Mouse (Mus musculus) limb, embryonic 12.5 days (tissue): ENCODE measurements around the gene Plod1. TPM values are rescaled to one million over a fixed set of nuclear protein-coding genes. Genes with fewer than 3 reads are reported as not detected.

Experiments used
- ATAC-seq: fragments of 200-750 bp; cut with Nextera tagmentation; 2 replicates; pipeline ENCODE4 v1.8.0; 2017; ENCODE audit warnings: low read depth, moderate TSS enrichment; ENCODE audit not compliant: insufficient number of reproducible peaks, insufficient read depth, low FRiP score, low TSS enrichment
- H3K27ac ChIP-seq: fragments of 300-500 bp; sonication (generic); 2 replicates; pipeline ENCODE4 v1.5.1; 2016; ENCODE audit warnings: mild to moderate bottlenecking, moderate library complexity
- H3K27me3 ChIP-seq: fragments of 300-500 bp; sonication (generic); 2 replicates; pipeline ENCODE4 v1.6.1; 2016; ENCODE audit warnings: mild to moderate bottlenecking, moderate library complexity
- H3K36me3 ChIP-seq: fragments of 300-500 bp; sonication (generic); 2 replicates; pipeline ENCODE4 v1.6.1; 2016; ENCODE audit warnings: mild to moderate bottlenecking, moderate library complexity
- H3K4me1 ChIP-seq: fragments of 300-500 bp; sonication (generic); replicated peaks from 2 replicates; pipeline ENCODE4 v1.6.1; 2016
- H3K4me2 ChIP-seq: fragments of 300-500 bp; sonication (generic); 2 replicates; pipeline ENCODE4 v1.6.1; 2016; ENCODE audit warnings: mild to moderate bottlenecking, moderate library complexity
- H3K4me3 ChIP-seq: fragments of 300-500 bp; sonication (generic); replicated peaks from 2 replicates; pipeline ENCODE4 v1.5.1; 2016; ENCODE audit warnings: mild to moderate bottlenecking
- H3K9ac ChIP-seq: fragments of 300-500 bp; sonication (generic); replicated peaks from 2 replicates; pipeline ENCODE4 v1.6.1; 2016; ENCODE audit warnings: mild to moderate bottlenecking, moderate library complexity
- H3K9me3 ChIP-seq: fragments of 300-500 bp; sonication (generic); 2 replicates; pipeline ENCODE4 v1.6.1; 2016; ENCODE audit warnings: mild to moderate bottlenecking, moderate library complexity
- WGBS: fragments of 180-500 bp; shearing (Covaris S2); methylation state at CpG from one replicate; pipeline ENCODE4 v1.1.7; 2016; 5-methylcytosine and 5-hydroxymethylcytosine counted together
- polyA plus RNA-seq: library from polyadenylated mRNA; unstranded; fragments of >200 nt; fragmentation: Nextera tagmentation; extraction: Ambion mirVana; gene quantifications from 2 replicates; pipeline ENCODE4 v1.2.1, GENCODE M21; 2016

Gene Plod1
- polyA plus RNA-seq, 1 experiment from 2014 or later, result 51.2 TPM

DNA sequence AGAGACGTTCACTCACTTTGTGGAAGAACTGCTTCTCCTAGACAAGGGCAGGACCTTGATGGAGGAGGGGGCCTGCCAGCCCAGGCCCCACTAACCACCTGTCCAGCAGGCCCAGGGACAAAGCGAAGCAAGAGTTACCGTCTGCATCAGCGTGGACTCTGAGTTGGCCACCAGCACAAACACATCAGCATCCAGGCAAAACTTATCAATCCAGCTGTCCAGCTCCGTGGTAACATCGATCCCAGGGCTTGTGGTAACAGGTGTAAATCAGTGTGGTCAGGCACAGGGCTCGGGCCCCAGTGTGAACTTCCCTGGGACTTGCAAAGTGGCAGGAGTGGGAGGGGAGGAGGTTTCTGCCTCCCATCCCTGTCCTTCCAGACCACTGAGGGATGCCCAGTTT is 49.3 kb downstream of the Plod1 start:
- no peaks in the 10 kb centered on the region for H3K4me1 ChIP-seq
- no peak overlapping the region for H3K4me3 ChIP-seq
- no peaks in the 10 kb centered on the region for H3K9me3 ChIP-seq
- WGBS, result 89% methylated on average over 7 of the region's 7 CpGs
- H3K27me3 ChIP-seq, result no peaks in the 10 kb centered on the region
- H3K9ac ChIP-seq, result no peak overlapping the region
- no peak overlapping the region for H3K4me2 ChIP-seq
- H3K36me3 ChIP-seq, result peaks cover 94% of the 10 kb centered on the region
- no peak for ATAC-seq
- no peak overlapping the region for H3K27ac ChIP-seq

DNA sequence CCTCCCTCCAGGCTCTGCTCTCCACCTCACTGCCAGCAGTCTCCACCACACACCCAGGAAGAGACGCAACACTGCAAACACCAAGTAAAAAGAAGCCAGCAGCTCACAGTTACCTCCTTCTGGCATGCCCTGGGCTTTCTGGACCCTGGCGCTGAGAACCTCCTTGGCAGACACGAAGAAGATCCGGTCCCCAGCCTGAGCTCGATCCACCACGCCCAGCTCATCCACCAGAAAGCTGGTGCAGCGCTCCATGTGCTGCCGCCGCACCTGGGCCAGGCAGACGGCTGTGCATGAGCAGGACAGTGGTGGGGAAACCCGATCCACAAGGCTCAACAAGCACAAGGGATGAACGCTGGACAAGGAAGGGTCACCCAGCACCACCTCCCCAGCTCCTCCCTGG is 50.4 kb downstream of the Plod1 start:
- H3K4me1 ChIP-seq, result no peaks in the 10 kb centered on the region
- 92% methylated on average over 12 of the region's 12 CpGs for WGBS
- H3K4me2 ChIP-seq, result no peak overlapping the region
- peaks cover 94% of the 10 kb centered on the region for H3K36me3 ChIP-seq
- H3K27ac ChIP-seq, result no peak overlapping the region
- H3K4me3 ChIP-seq, result no peak overlapping the region
- no peak for ATAC-seq
- no peak overlapping the region for H3K9ac ChIP-seq
- no peaks in the 10 kb centered on the region for H3K27me3 ChIP-seq
- no peaks in the 10 kb centered on the region for H3K9me3 ChIP-seq

DNA sequence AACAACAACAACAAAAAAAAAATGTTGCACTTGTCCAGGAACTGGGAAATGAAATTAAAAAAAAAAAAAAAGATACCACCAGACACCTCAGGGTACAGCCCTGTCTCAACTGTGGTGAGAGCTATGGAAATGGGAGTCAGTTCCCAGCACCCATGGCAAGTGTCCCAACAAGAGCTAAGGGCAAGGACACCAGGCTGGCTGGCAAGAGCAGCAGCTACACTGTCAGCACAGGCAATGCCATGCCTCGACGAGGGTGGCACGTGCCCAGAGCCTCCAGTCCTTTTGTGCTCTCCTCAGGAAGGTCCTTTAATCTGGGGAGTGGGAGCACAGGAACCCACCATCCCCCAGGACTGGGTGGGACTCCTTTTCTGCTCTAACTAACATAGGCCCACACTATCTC is 52.4 kb downstream of the Plod1 start:
- no peaks in the 10 kb centered on the region for H3K4me1 ChIP-seq
- H3K27ac ChIP-seq, result no peak overlapping the region
- 85% methylated on average over 3 of the region's 3 CpGs for WGBS
- no peak overlapping the region for H3K4me2 ChIP-seq
- no peak for ATAC-seq
- no peaks in the 10 kb centered on the region for H3K9me3 ChIP-seq
- no peak overlapping the region for H3K4me3 ChIP-seq
- H3K27me3 ChIP-seq, result no peaks in the 10 kb centered on the region
- peaks cover 96% of the 10 kb centered on the region for H3K36me3 ChIP-seq
- H3K9ac ChIP-seq, result no peak overlapping the region

DNA sequence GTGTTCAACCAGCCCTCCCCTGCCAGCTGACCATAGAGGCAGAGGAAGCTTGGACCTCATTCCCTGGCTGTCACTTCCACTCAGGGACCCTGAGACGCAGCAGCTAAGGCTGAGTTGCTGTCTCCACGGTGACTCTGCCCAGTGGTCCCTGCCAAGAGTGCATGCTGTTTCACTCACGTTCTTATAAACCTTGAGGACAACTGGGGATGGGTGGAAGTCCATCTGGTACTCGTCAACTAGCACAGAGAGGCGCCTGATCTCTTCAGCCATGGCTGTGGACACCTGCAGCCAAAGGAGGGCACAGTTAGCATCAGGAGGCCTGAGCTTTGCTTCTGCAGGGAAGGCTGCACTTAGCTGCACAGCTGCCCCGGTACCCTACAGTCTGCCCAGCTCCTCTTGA is 53.5 kb downstream of the Plod1 start:
- no peak overlapping the region for H3K9ac ChIP-seq
- 78% methylated on average over 6 of the region's 6 CpGs for WGBS

DNA sequence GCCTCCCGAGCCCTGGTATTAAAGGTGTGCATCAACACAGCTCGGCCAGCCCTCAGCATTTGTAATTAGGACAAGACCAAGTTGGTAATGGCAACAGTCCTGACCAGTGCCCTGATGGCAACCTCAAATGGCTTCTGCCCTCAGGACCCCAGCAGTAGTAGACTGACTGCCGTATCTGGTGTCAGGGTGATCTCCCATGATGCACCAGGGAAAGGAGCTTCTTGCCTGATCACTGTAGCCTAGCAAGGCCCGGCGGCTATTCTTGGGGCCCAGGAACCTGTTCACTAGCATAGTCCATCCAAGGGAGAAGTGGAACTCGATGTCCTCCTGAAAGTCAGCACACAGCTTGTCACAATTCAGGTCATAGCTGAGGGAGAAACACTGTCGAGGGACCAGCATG is 54.8 kb downstream of the Plod1 start:
- H3K4me1 ChIP-seq, result no peaks in the 10 kb centered on the region
- ATAC-seq, result no peak
- H3K27ac ChIP-seq, result no peak overlapping the region
- no peaks in the 10 kb centered on the region for H3K9me3 ChIP-seq
- peaks cover 93% of the 10 kb centered on the region for H3K36me3 ChIP-seq
- no peaks in the 10 kb centered on the region for H3K27me3 ChIP-seq
- H3K9ac ChIP-seq, result no peak overlapping the region
- H3K4me3 ChIP-seq, result no peak overlapping the region
- no peak overlapping the region for H3K4me2 ChIP-seq
- WGBS, result 94% methylated on average over 7 of the region's 7 CpGs

More for the DNA sequence above, 53.5 kb downstream of the Plod1 start:
- Histone ChIP-seq H3K9me3 (no peaks in the 10 kb centered on the region), H3K27me3 (no peaks in the 10 kb centered on the region), H3K4me3 (no peak overlapping the region), H3K36me3 (peaks cover 96% of the 10 kb centered on the region), H3K4me1 (no peaks in the 10 kb centered on the region), H3K4me2 (no peak overlapping the region), H3K27ac (no peak overlapping the region)
- ATAC-seq, result no peak

DNA sequence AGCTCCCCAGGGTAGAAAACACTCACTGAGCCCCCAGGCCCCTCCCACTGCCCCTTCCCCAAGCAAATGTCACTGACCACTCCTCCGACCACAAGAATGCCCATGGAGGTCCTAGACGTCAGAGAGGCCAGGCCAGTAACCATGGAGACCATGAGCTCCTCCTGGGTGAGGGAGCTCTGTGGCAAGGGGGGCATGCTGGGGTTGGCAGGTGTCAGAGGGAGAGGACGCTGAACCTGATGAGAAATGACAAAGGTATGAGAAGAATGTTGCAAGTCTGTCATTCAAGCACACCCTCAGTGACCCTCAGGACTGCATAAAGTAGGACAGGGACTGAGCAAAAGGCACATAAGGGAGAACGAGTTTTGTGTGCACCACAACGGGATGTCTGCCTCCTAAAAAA is 56.7 kb downstream of the Plod1 start:
- Histone ChIP-seq H3K4me3 (no peak overlapping the region), H3K4me2 (no peak overlapping the region), H3K4me1 (no peaks in the 10 kb centered on the region), H3K27ac (no peak overlapping the region), H3K9me3 (no peaks in the 10 kb centered on the region), H3K27me3 (no peaks in the 10 kb centered on the region), H3K9ac (no peak overlapping the region), H3K36me3 (peaks cover 94% of the 10 kb centered on the region)
- ATAC-seq, result no peak
- WGBS, result 71% methylated on average over 5 of the region's 5 CpGs

DNA sequence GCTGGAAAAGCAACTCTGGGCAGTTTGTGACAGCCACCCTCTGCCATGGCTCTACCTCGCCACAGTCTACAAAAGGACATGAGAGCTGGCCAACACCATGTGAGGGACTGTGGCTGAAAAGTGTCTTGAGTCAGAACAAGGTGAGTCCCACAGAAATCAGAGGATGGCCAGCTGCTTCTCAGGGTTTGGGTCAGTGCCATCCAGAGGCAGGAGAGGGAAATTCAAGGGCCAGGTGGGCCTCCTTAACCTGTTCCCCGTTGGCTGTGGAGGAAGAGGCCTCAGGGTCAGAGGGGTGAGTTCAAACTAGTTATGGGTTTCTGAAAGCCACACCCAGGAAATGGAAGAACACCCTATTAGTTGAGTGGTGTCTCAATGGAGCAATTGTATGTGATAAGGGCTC is 57.1 kb downstream of the Plod1 start:
- Histone ChIP-seq H3K36me3 (peaks cover 94% of the 10 kb centered on the region), H3K27me3 (no peaks in the 10 kb centered on the region), H3K4me1 (no peaks in the 10 kb centered on the region), H3K9ac (no peak overlapping the region), H3K4me3 (no peak overlapping the region), H3K4me2 (no peak overlapping the region), H3K27ac (no peak overlapping the region), H3K9me3 (no peaks in the 10 kb centered on the region)
- 73% methylated on average over 2 of the region's 2 CpGs for WGBS
- ATAC-seq, result no peak

DNA sequence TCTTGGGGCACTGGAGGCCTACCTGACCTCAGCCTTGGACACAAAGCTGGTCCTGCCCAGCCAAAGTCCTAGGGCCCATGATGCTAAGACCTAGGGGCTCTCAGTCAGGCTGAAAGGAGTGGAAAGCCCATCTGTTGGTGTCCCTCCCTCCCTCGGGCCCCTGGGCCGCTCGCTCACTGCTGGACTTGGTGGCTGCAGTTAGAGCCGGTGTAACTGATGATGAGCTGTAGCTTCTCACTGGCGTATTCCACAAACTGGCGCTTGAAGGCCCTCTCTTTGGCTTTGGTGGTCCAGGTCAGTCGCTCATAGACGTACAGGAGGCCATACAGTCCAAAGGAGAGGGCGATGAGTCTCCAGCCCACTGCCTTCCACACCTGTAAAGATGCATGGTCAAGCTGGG is 58.0 kb downstream of the Plod1 start:
- Histone ChIP-seq H3K9me3 (no peaks in the 10 kb centered on the region), H3K4me3 (no peak overlapping the region), H3K9ac (no peak overlapping the region), H3K27ac (no peak overlapping the region), H3K27me3 (no peaks in the 10 kb centered on the region), H3K36me3 (peaks cover 95% of the 10 kb centered on the region), H3K4me1 (no peaks in the 10 kb centered on the region), H3K4me2 (no peak overlapping the region)
- no peak for ATAC-seq
- 94% methylated on average over 9 of the region's 9 CpGs for WGBS

DNA sequence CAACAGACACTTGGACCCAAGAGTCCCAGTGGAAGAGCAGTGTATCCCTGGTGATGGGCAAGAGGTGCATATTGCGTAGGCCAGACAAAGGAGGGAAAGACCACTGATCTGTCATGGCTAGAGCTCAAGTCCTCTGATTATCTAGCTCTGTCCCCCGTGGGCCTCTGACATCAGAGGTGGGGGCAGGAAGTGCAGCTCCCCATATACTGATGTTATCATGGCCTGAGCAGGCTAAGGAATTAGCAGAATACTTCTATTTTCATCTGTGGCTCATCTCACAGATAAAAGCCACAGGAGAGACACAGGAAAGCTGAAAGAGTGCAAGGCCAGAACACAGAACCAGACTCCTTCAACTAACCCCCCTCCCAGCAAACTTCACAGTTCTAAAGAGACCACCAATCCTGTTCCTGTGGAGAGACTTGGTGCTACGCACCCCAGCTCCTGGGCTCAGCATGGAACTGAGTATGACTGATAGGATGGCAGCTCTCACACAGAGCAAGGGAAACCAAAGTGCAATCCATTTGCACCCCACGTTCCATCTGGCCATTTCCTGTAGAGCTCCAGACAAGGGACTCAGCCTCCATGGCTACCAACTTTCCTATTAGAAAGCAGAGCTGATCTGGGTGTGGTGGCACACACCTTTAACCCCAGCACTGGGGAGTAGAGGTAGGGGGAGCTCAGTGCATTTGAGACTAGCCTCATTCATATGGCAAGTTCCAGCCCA is 60.6 kb downstream of the Plod1 start:
- no peaks in the 10 kb centered on the region for H3K9me3 ChIP-seq
- H3K4me1 ChIP-seq, result no peaks in the 10 kb centered on the region
- 89% methylated on average over 4 of the region's 4 CpGs for WGBS
- no peak overlapping the region for H3K27ac ChIP-seq
- H3K9ac ChIP-seq, result no peak overlapping the region
- no peak for ATAC-seq
- H3K4me2 ChIP-seq, result no peak overlapping the region
- no peak overlapping the region for H3K4me3 ChIP-seq
- peaks cover 92% of the 10 kb centered on the region for H3K36me3 ChIP-seq
- H3K27me3 ChIP-seq, result no peaks in the 10 kb centered on the region

DNA sequence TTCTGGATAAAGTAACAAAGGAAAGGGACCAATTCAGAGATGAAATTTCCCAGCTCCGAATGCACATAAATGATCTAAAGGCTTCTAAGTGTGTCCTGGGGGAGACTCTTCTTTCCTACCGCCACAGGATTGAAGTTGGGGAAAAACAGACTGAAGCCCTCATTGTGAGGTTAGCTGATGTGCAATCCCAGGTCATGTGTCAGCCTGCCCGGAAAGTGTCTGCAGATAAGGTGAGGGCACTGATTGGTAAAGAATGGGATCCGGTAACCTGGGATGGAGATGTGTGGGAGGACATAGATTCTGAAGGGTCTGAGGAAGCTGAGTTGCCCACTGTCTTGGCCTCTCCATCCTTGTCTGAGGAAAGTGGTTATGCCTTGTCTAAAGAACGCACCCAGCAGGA is 67.3 kb downstream of the Plod1 start:
- ATAC-seq, result no peak
- Histone ChIP-seq H3K27me3 (no peaks in the 10 kb centered on the region), H3K36me3 (peaks cover 50% of the 10 kb centered on the region), H3K9ac (peak overlapping the region; percentile 61), H3K4me3 (peak overlapping the region; percentile 82), H3K27ac (no peak overlapping the region), H3K9me3 (no peaks in the 10 kb centered on the region), H3K4me2 (peak overlapping the region; percentile 84), H3K4me1 (peaks cover 21% of the 10 kb centered on the region)
- WGBS, result 15% methylated on average over 5 of the region's 5 CpGs

DNA sequence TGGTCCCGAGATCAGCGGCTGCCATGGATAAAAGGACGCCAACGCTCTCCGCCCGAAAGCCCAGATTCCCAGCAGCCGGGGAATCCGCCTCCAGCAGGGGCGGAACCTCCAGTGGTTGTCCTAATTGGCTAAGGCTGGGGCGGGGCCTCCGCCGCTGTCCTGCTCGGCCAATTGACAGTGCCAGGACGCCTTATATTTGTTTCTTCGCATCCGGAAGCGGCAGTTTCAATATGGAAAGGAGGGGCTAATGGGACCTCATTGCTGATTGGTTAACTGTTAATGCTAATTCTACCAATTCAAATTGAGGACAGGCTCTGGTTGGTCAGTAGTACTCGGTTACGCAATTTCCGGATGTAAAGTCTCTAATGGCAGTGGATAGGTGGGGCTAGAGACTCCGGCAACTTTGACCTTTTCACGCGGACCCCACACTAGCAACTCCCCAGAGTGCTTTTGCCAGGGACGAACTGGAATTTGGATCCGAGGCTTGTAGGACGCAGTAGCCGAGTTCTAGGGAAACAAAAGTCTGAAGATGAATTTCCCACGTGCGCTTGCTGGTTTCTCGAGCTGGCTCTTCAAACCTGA is 68.0 kb downstream of the Plod1 start, which contains the start of the genes Miip and Fv1:
Gene Miip, minus strand, starts transcription at position 367 of the 582 bp plus-strand sequence.
Gene Fv1, plus strand, starts transcription at position 530 of the 582 bp plus-strand sequence.
- H3K27me3 ChIP-seq, result no peaks in the 10 kb centered on the region
- WGBS, result under 1% methylated on average over 30 of the region's 30 CpGs
- H3K36me3 ChIP-seq, result peaks cover 49% of the 10 kb centered on the region
- peak within 1 kb of the TSS; percentile 82 for H3K27ac ChIP-seq
- H3K4me1 ChIP-seq, result peaks cover 21% of the 10 kb centered on the region
- H3K9me3 ChIP-seq, result no peaks in the 10 kb centered on the region
- peak within 1 kb of the TSS; percentile 82 for H3K4me3 ChIP-seq
- H3K4me2 ChIP-seq, result peak within 1 kb of the TSS; percentile 84
- ATAC-seq, result peak; percentile 97
- H3K9ac ChIP-seq, result peak within 1 kb of the TSS; percentile 79
